Mouse (Mus musculus): ENCODE measurements at regions not wholly inside any gene's neighbourhood (a gene's known extent, or its start where the extent isn't known, plus 50 kb on each side); places are given as distances from the start of the nearest gene placed in this dataset.
A peak's percentile ranks its signal among the peaks of the same experiment; 100 is the strongest.

DNA sequence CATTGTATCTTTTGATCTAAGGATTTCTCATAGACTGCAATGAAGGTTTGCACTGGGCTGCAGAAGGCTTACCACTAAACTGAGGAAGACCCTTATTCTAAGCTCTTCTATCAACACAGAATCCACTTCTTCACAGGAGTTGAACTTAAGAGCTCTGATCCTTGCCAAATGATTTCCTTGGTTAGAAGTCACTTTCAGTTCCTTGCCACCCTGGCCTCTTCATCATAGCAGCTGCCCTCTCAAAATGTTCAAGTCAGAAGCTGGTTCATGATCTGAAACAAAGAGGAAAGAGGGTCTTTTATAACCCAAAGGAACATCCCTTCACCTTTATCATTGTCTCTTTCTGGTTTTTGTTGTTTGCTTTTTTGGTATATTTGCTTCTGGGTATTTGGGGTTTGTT lies 131.6 kb downstream of the Basp1 start:
- H3K9ac ChIP-seq (replicated peaks) = no peak overlapping the region
- H3K9me3 ChIP-seq = no peaks in the 10 kb centered on the region
- no peak overlapping the region for H3K27ac ChIP-seq (replicated peaks)

DNA sequence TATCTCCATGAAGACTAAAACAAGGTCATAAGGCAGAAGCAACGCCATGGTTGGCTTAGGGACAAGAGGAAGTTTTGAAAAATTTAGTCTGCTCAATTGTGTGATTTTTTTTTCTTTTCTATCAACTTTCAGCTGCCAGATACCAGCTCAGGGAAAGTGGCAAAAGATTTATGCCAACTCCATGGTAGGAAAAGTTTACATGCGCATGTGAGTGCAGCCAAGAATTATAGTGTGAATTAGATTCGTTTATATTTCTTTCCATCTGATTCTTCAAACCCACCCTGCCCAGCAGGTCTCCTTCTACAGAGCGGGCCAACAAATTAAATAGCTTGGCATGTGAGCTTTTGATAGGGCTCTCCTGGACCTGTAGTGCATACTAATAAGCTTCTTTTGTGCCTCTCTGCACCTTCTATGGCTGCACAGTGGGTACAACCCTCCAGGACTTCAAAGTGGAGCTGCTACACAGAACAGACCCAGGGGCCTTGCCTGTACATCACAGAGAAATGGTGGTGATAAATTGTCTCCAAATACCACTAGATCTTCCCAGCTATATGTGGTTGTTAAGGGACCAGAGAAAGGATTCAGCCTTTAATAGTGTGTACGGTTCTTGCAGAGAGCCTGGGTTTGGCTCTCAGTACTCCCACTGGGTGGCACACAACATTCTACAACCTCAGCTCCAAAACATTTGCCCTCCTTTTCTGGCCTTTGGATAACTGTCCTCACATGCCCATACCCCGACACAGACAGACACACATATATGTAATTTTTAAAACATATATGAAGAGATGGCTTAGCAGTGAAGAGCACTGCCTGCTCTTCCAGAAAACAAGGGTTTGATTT lies 135.0 kb downstream of the Basp1 start:
- Histone ChIP-seq H3K27me3 (no peaks in the 10 kb centered on the region), H3K9me3 (no peaks in the 10 kb centered on the region), H3K4me1 (peaks cover 15% of the 10 kb centered on the region), H3K4me3 (no peak overlapping the region), H3K9ac (replicated peaks) (no peak overlapping the region), H3K4me2 (replicated peaks) (no peak overlapping the region), H3K27ac (replicated peaks) (0 out of 2 replicates have a peak overlapping the region, but pooled peaks have one; percentile 25), H3K36me3 (no peaks in the 10 kb centered on the region)
- peak; percentile 92 for ATAC-seq (ENCODE audit: low FRiP score, low read depth)
- 54% methylated on average over 6 of the region's 6 CpGs for WGBS

More for the DNA sequence above, 131.6 kb downstream of the Basp1 start:
- no peak for ATAC-seq (ENCODE audit: low FRiP score, low read depth)
- peaks cover 21% of the 10 kb centered on the region for H3K4me1 ChIP-seq
- no peak overlapping the region for H3K4me2 ChIP-seq (replicated peaks)
- H3K4me3 ChIP-seq = no peak overlapping the region
- no peaks in the 10 kb centered on the region for H3K27me3 ChIP-seq
- no peaks in the 10 kb centered on the region for H3K36me3 ChIP-seq

DNA sequence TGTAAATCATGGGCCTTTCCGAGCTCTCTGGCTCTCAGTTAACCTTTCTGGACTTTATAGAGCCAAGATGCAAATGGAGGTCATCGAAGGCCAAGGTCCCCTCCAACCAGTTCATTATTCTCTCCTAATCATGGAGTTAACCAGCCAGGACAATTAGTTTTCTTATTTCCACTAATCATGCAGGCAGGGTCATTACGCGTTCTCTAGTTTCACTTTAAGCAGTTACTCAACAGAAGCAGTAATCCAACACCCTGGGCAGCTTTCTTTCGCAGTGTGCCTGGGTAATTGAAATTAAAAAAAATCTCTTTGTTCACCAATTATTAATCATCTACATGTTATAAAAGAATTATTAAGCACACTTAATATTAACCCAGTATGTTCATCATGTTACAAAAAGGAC lies 137.3 kb downstream of the Basp1 start:
- no peak overlapping the region for H3K4me3 ChIP-seq
- no peak overlapping the region for H3K9ac ChIP-seq (replicated peaks)
- H3K9me3 ChIP-seq = no peaks in the 10 kb centered on the region
- WGBS = 70% methylated on average over 5 of the region's 5 CpGs
- ATAC-seq (ENCODE audit: low FRiP score, low read depth) = no peak
- H3K27me3 ChIP-seq = no peaks in the 10 kb centered on the region
- H3K27ac ChIP-seq (replicated peaks) = no peak overlapping the region
- peaks cover 15% of the 10 kb centered on the region for H3K4me1 ChIP-seq
- H3K36me3 ChIP-seq = no peaks in the 10 kb centered on the region
- no peak overlapping the region for H3K4me2 ChIP-seq (replicated peaks)

DNA sequence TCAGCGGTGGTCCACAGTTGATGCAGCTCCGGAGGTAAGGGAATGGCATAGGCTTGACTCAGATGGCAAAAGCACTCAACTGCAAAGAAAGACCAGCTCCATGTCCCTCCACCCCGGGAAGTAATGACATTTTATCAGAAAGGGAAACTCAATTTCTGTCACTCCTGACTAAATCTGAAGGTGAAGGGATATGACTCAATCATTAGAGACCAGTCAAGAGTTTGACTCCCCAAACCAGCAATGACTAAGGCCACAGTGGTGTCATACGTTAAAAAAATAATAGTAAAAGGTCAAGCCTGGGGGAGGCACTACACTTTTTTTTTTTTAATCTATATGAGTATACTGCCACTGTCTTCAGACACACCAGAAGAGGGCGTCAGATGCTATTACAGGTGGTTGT lies 141.7 kb downstream of the Basp1 start:
- Histone ChIP-seq H3K27ac (replicated peaks) (no peak overlapping the region), H3K9me3 (no peaks in the 10 kb centered on the region), H3K4me3 (no peak overlapping the region), H3K4me1 (0 out of 2 replicates have a peak, but pooled peaks cover 3% of the 10 kb centered on the region), H3K4me2 (replicated peaks) (no peak overlapping the region), H3K27me3 (no peaks in the 10 kb centered on the region), H3K9ac (replicated peaks) (no peak overlapping the region), H3K36me3 (no peaks in the 10 kb centered on the region)
- ATAC-seq (ENCODE audit: low FRiP score, low read depth) = no peak
- 90% methylated on average over 5 of the region's 5 CpGs for WGBS

DNA sequence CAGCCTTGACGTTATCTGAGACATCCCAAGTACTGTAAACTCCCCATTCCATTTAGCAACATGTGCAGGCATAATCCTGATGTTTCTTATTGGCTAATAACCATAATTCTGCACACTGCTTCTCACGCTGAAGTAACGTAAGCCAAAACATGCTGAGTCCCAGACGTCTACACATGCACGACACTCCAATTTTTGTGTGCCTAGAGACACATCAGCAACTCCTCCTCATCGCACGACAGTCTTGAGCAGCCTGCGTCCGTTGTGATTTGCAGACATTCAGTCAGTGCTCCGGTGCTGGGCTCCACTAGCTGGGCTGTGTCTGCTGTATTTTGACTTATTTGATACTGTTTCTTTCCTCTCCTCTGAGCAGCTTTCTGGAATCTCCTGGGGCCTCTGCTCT lies 143.2 kb downstream of the Basp1 start:
- Histone ChIP-seq H3K4me2 (replicated peaks) (no peak overlapping the region), H3K27me3 (no peaks in the 10 kb centered on the region), H3K4me1 (no peaks in the 10 kb centered on the region), H3K36me3 (no peaks in the 10 kb centered on the region), H3K4me3 (no peak overlapping the region), H3K9me3 (no peaks in the 10 kb centered on the region), H3K27ac (replicated peaks) (no peak overlapping the region), H3K9ac (replicated peaks) (no peak overlapping the region)
- 88% methylated on average over 10 of the region's 10 CpGs for WGBS
- no peak for ATAC-seq (ENCODE audit: low FRiP score, low read depth)

DNA sequence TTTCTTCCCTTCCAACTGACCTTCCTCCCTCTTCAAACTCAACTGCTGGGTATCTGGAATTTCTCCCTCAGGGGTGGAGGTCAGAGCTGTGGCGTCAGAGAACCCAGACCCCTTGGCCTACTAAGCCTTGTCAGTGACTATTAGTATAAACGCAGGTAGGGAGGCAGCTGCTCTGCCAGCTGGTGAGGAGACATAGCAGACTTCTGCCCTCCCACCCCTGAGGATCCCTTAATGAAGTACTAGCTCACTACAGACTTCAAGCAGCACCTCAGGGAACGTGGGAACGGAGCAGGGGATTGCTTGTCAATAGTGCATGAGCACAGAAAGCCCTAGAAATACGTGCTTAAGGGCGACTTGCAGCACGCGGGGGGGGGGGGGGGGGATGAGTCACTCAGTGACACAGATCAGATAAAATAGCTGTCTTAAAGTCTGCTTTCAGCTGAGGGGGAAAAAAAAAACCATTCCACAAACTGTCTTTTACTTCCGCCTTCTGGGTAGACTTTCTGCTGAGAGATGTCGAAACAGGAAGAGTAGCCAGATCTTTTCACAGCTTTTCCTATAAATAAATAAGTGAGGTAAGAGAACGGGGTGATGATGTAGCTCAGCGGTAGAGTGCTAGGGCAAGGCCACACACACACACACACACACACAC lies 144.1 kb downstream of the Basp1 start:
- 60% methylated on average over 10 of the region's 12 CpGs for WGBS
- Histone ChIP-seq H3K9ac (replicated peaks) (no peak overlapping the region), H3K27me3 (no peaks in the 10 kb centered on the region), H3K36me3 (no peaks in the 10 kb centered on the region), H3K4me1 (no peaks in the 10 kb centered on the region), H3K9me3 (no peaks in the 10 kb centered on the region), H3K27ac (replicated peaks) (no peak overlapping the region), H3K4me2 (replicated peaks) (no peak overlapping the region), H3K4me3 (no peak overlapping the region)
- ATAC-seq (ENCODE audit: low FRiP score, low read depth) = peak; percentile 38; the same call in 1 of the 2 replicates

DNA sequence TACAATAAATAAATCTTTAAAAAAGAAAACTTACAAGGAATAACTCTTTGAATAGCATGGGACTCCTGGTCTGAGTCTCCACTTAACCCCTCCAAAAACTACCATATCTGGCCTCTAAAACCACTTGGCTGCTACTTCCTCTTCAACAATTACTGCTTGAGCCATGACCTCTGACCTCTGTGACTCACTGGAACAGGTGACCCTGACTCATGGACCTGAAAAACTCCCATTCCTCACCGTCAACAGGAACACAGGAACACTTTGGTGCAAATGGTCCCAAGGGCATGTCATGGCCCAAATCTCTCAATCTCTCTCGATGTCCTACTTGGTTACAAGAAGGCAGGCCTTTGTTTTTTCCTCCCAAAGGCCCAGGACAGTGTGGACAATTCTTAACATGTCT lies 145.1 kb downstream of the Basp1 start:
- no peaks in the 10 kb centered on the region for H3K36me3 ChIP-seq
- no peak overlapping the region for H3K4me3 ChIP-seq
- H3K4me1 ChIP-seq = no peaks in the 10 kb centered on the region
- H3K9me3 ChIP-seq = no peaks in the 10 kb centered on the region
- no peak overlapping the region for H3K4me2 ChIP-seq (replicated peaks)
- no peak overlapping the region for H3K27ac ChIP-seq (replicated peaks)
- H3K27me3 ChIP-seq = no peaks in the 10 kb centered on the region
- ATAC-seq (ENCODE audit: low FRiP score, low read depth) = no peak
- no peak overlapping the region for H3K9ac ChIP-seq (replicated peaks)
- 88% methylated on average over 2 of the region's 2 CpGs for WGBS

DNA sequence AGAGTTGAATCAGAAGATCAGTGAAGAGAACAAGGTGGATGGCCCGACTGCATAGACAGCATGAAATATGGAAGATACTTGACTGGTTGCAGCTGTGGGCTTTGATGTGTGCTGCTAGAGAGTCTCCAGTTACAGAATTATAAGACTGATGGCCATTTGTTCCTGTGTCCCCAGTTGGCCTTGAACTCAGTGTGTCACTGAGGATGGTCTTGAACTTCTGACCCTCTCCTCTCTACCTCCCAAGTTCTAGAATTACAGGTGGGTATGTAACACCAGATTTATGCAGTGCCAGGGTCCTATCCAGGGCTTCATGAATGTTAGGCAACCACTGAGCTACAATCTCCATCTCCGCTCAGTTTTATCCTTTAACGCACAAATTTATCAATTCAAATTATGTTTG lies 146.1 kb downstream of the Basp1 start:
- no peaks in the 10 kb centered on the region for H3K27me3 ChIP-seq
- WGBS = 92% methylated on average over 3 of the region's 3 CpGs
- no peak for ATAC-seq (ENCODE audit: low FRiP score, low read depth)
- no peaks in the 10 kb centered on the region for H3K4me1 ChIP-seq
- H3K27ac ChIP-seq (replicated peaks) = no peak overlapping the region
- H3K4me3 ChIP-seq = no peak overlapping the region
- no peaks in the 10 kb centered on the region for H3K9me3 ChIP-seq
- H3K9ac ChIP-seq (replicated peaks) = no peak overlapping the region
- no peaks in the 10 kb centered on the region for H3K36me3 ChIP-seq
- no peak overlapping the region for H3K4me2 ChIP-seq (replicated peaks)

DNA sequence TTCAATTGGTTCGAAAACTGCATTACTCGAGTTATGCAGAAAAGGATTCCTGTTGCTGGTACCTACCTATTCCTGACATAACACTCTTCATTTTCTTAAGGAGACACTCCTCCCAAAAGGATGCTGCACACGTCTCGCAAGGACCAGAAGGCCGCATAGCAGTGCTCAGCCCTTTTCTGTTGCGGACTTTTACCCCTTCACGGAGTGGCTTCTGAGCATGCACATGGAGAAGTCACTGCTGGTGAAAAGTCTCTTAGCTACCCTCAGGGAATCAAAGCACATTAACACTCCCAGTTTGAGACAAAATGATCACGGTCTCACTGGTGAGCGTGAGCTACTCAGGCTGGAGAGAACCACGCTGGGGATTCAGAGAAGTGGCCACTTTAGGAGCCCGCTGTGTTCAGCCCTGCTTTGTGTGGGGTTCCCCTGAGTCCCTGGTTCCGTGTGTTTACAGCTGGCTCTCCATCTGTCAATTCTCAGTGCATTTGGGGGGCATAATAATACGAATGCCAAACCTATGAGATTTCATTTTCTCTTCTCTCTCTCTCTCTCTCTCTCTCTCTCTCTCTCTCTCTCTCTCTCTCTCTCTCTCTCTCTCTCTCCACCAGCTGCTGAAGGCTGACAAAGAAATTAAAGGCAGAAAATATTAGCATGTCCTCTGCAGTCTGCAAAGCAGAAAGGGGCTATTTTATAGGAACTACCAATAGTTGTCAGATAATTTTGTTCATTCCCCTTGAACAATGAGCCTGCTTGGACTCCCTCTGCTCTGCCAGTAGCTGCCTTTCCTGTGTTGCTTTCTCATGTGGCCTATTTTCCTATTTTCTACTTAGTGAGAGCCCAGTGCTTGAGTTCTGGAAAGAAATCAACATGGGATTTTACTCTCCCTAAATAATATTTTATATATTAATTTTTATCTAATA lies 160.7 kb downstream of the Basp1 start:
- Histone ChIP-seq H3K27me3 (no peaks in the 10 kb centered on the region), H3K9me3 (no peaks in the 10 kb centered on the region), H3K9ac (replicated peaks) (no peak overlapping the region), H3K4me1 (no peaks in the 10 kb centered on the region), H3K4me2 (replicated peaks) (no peak overlapping the region; the same call in 1 of the 2 replicates), H3K4me3 (no peak overlapping the region), H3K27ac (replicated peaks) (peak overlapping the region; percentile 68), H3K36me3 (no peaks in the 10 kb centered on the region)
- 70% methylated on average over 13 of the region's 13 CpGs for WGBS
- peak; percentile 92 for ATAC-seq (ENCODE audit: low FRiP score, low read depth)

DNA sequence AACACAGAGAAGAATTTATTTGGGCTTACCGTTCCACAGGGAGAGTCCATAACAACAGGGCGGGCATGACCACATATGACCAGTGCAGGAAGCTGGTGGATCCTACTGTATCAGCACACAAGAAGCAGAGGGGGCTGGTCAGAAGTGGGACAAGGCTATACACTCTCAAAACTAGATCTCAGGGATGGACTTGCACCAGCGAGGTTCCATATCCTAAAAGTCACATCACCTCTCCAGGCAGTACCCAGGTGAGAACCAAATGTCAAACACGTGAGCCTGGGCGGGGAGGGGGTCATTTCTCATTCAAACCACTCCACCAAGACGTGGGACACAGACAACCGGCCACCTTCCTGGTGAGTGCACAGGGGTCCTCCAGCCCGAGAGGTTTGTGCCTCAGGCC lies 167.9 kb downstream of the Basp1 start:
- Histone ChIP-seq H3K4me3 (no peak overlapping the region), H3K36me3 (no peaks in the 10 kb centered on the region), H3K4me1 (no peaks in the 10 kb centered on the region), H3K9me3 (no peaks in the 10 kb centered on the region), H3K27ac (replicated peaks) (no peak overlapping the region), H3K27me3 (no peaks in the 10 kb centered on the region), H3K9ac (replicated peaks) (no peak overlapping the region), H3K4me2 (replicated peaks) (no peak overlapping the region)
- no peak for ATAC-seq (ENCODE audit: low FRiP score, low read depth)
- 89% methylated on average over 8 of the region's 8 CpGs for WGBS

DNA sequence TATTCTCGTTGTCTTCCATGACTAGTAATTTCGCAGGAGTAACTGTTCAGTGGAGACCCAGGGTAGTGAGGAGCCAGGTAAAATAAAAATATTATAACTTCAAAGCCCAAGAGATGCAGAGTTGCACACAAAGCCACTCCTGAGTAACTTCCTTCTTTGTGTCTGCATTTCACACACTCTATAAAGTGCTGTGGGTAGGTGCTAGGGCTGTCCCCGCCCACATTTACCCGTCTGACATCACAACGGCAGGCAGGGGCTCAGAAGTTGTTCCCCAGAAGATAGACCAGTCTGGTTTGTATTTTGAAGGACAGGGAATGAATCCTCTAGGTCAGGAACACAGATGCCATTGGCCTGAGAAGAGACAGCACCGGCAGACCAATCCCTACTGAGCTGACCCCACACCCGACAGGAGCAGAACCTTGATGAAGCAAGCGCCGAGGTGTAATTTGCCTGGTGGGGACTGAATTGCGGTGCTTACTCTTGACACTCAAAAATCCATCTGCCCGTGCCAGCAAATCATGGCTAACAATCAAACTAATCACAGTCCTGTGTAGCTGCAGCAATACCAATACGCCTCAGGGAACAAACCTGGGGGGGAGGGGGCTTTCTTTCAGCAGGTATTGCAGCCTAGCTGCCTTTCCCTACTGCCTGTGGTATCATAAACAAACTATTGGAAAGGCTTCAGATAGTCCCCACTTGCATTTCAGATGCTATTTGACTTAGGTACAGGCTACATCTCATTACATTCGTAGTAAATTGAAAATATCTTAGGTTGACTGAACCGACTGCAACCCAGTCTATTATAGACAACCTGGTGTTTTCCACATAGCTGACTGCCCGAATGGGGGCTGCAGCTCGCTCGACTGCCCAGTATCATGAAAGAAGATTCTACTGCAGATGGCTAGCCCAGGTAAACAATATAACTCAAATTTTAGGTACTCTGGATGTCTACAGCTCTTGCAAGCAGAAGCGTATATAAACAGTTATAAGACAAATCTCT lies 175.6 kb downstream of the Basp1 start:
- Histone ChIP-seq H3K27ac (replicated peaks) (peak overlapping the region; percentile 7; the same call in 1 of the 2 replicates), H3K4me3 (no peak overlapping the region), H3K4me1 (no peaks in the 10 kb centered on the region), H3K27me3 (no peaks in the 10 kb centered on the region), H3K36me3 (no peaks in the 10 kb centered on the region), H3K9me3 (no peaks in the 10 kb centered on the region), H3K4me2 (replicated peaks) (no peak overlapping the region), H3K9ac (replicated peaks) (no peak overlapping the region)
- WGBS = 84% methylated on average over 18 of the region's 18 CpGs
- 0 out of 2 replicates have a peak, but pooled peaks have one; percentile 23 for ATAC-seq (ENCODE audit: low FRiP score, low read depth)

All from midbrain, embryonic 12.5 days (tissue).